In the genomic region with DNA sequence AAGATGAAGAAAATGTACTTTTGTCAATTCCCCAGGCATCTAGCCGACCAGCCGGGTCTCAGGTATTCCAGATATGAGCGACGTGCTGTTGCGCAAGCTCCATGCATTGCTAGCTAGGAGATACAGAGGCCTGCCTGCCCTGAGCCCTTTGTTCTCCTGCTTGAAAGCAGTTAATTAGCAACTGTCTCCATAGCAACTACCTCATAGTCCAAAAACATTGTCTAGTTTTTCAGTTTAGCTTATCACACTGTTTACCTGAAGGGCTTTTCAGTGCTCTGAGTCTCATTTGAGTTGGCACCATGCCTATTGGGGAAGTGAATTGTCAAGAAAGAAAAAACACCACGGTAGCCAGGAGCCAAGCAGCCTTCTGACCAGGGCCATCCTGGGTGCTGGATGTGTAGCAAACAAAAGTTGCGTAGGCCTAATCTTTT, we compare ENCODE assay signal across 8 mouse cellular contexts.
A peak's percentile ranks its signal among the peaks of the same experiment; 100 is the strongest.
DNase-seq lines count a peak whose midpoint lies in the region; ATAC-seq lines count a peak whose summit lies in the region.

No protein-coding gene starts in this region.

- H3K4me3 ChIP-seq in heart, embryonic 12.5 days, result no peak overlapping the region
- no peak overlapping the region for H3K4me3 ChIP-seq in heart, embryonic 16.5 days (ENCODE audit: low read length)
- H3K4me3 ChIP-seq in midbrain, embryonic 12.5 days, result no peak overlapping the region

- no peak overlapping the region for H3K4me2 ChIP-seq in heart, embryonic 12.5 days
- H3K4me2 ChIP-seq in heart, embryonic 16.5 days (ENCODE audit: low read depth, low read length), result no peak overlapping the region
- 0 out of 2 replicates have a peak overlapping the region, but pooled peaks have one; percentile 2 for H3K4me2 ChIP-seq in midbrain, embryonic 12.5 days (replicated peaks)

- intact Hi-C loops in left cerebral cortex, postnatal 14 days (cut with DNase I), result no loop called here

- WGBS in heart, embryonic 12.5 days, result 31% methylated on average over 7 of the region's 7 CpGs
- WGBS in heart, embryonic 16.5 days, result 32% methylated on average over 7 of the region's 7 CpGs
- 31% methylated on average over 7 of the region's 7 CpGs for WGBS in midbrain, embryonic 12.5 days

- no peak overlapping the region for H3K9ac ChIP-seq in heart, embryonic 12.5 days
- no peak overlapping the region for H3K9ac ChIP-seq in heart, embryonic 16.5 days (ENCODE audit: low read length)
- H3K9ac ChIP-seq in midbrain, embryonic 12.5 days (replicated peaks), result 0 out of 2 replicates have a peak overlapping the region, but pooled peaks have one; percentile 8

- H3K27me3 ChIP-seq in heart, embryonic 12.5 days (replicated peaks), result no peaks in the 10 kb centered on the region
- H3K27me3 ChIP-seq in heart, embryonic 16.5 days (ENCODE audit: control insufficient read depth, insufficient read depth, low read length), result no peaks in the 10 kb centered on the region
- H3K27me3 ChIP-seq in midbrain, embryonic 12.5 days, result no peaks in the 10 kb centered on the region

- H3K36me3 ChIP-seq in heart, embryonic 12.5 days, result no peaks in the 10 kb centered on the region
- no peaks in the 10 kb centered on the region for H3K36me3 ChIP-seq in heart, embryonic 16.5 days (ENCODE audit: control insufficient read depth, insufficient read depth)
- no peaks in the 10 kb centered on the region for H3K36me3 ChIP-seq in midbrain, embryonic 12.5 days

- DNase-seq in heart, postnatal 4 days, result no peak
- peak; percentile 41 to 62 for DNase-seq in kidney, postnatal 4 days
- no peak for DNase-seq in left cerebral cortex, postnatal 14 days (ENCODE audit: low spot score in 2 of 2)
- no peak for DNase-seq in cerebellum, adult 11-12 months

- H3K4me1 ChIP-seq in heart, embryonic 12.5 days (replicated peaks), result peaks cover 65% of the 10 kb centered on the region
- H3K4me1 ChIP-seq in heart, embryonic 16.5 days (ENCODE audit: control insufficient read depth, insufficient read depth, low read length), result peaks cover 51% of the 10 kb centered on the region
- peaks cover 47% of the 10 kb centered on the region for H3K4me1 ChIP-seq in midbrain, embryonic 12.5 days

- H3K27ac ChIP-seq in heart, embryonic 12.5 days (ENCODE audit: poor library complexity, severe bottlenecking), result peak overlapping the region; percentile 36
- no peak overlapping the region for H3K27ac ChIP-seq in heart, embryonic 16.5 days (ENCODE audit: low read length)
- peak overlapping the region; percentile 65 for H3K27ac ChIP-seq in midbrain, embryonic 12.5 days (replicated peaks)

- ATAC-seq in heart, embryonic 12.5 days (ENCODE audit: insufficient number of reproducible peaks, low FRiP score), result no peak; the same call in 1 of the 2 replicates
- ATAC-seq in heart, embryonic 16.5 days (replicated peaks; ENCODE audit: extremely low read depth, insufficient read depth, low FRiP score), result peak; percentile 67; the same call in 1 of the 2 replicates
- peak; percentile 31; the same call in 1 of the 2 replicates for ATAC-seq in midbrain, embryonic 12.5 days (ENCODE audit: low FRiP score, low read depth)
- ATAC-seq in erythroid progenitor cell, adult 5-6 weeks (replicated peaks; ENCODE audit: low FRiP score, poor library complexity, severe bottlenecking), result no peak

- 0 out of 2 replicates have a peak, but pooled peaks cover 4% of the 10 kb centered on the region for H3K9me3 ChIP-seq in heart, embryonic 12.5 days (replicated peaks)
- H3K9me3 ChIP-seq in heart, embryonic 16.5 days (replicated peaks; ENCODE audit: control insufficient read depth, low read length), result no peaks in the 10 kb centered on the region
- H3K9me3 ChIP-seq in midbrain, embryonic 12.5 days, result no peaks in the 10 kb centered on the region

Comparison
In these comparisons a context has a peak if more than half of its experiments do, and no peak if none do; other contexts are left out.
1. ATAC-seq: peak in heart, embryonic 16.5 days (single experiment) and midbrain, embryonic 12.5 days (single experiment); none in heart, embryonic 12.5 days (single experiment) and erythroid progenitor cell, adult 5-6 weeks (single experiment).
2. DNase-seq: peak in kidney, postnatal 4 days (2 of 2); none in heart, postnatal 4 days (single experiment), left cerebral cortex, postnatal 14 days (0 of 2) and cerebellum, adult 11-12 months (single experiment).